Mouse (Mus musculus): Measurements from ENCODE around the gene Fshr.
A peak's percentile ranks its signal among the peaks of the same experiment; 100 is the strongest.
"Not testable (repeated sequence)": the region's sequence is repeated elsewhere in the genome, so short reads cannot be mapped to it uniquely, and the experiment has no call there.

Fshr gene

GRCm38 (mm10) chr17:89200575-89200974 is at the start of gene Fshr:
Fshr (minus strand) TSS chr17:89200675.
- no peak for DNase-seq (ENCODE audit: low spot score)

- DNase-seq (ENCODE audit: low spot score) = no peak
Observed at GRCm38 (mm10) chr17:89202181-89202580, 1.7 kb upstream of the Fshr start.

- DNase-seq (ENCODE audit: low spot score) = no peak
Observed at GRCm38 (mm10) chr17:89173545-89173944, 26.9 kb downstream of the Fshr start.

- DNase-seq (ENCODE audit: low spot score) = no peak
Observed at GRCm38 (mm10) chr17:89164773-89165172, 35.7 kb downstream of the Fshr start.

- no peak for DNase-seq (ENCODE audit: low spot score)
Observed at GRCm38 (mm10) chr17:89162475-89162874, 38.0 kb downstream of the Fshr start.

- not testable (repeated sequence) for DNase-seq (ENCODE audit: low spot score)
Observed at GRCm38 (mm10) chr17:89159343-89159742, 41.1 kb downstream of the Fshr start.

- DNase-seq (ENCODE audit: low spot score) = peak; percentile 4
Observed at GRCm38 (mm10) chr17:89144806-89145205, 55.7 kb downstream of the Fshr start.

- DNase-seq (ENCODE audit: low spot score) = no peak
Observed at GRCm38 (mm10) chr17:89120023-89120422, 80.5 kb downstream of the Fshr start.

- no peak for DNase-seq (ENCODE audit: low spot score)
Observed at GRCm38 (mm10) chr17:89119250-89119649, 81.2 kb downstream of the Fshr start.

GRCm38 (mm10) chr17:89113944-89114343 is 86.5 kb downstream of the Fshr start:
- no peak for DNase-seq (ENCODE audit: low spot score)

GRCm38 (mm10) chr17:89100719-89101350 is 99.6 kb downstream of the Fshr start:
- no peak for DNase-seq (ENCODE audit: low spot score)

GRCm38 (mm10) chr17:89099733-89100132 is 100.7 kb downstream of the Fshr start:
- DNase-seq (ENCODE audit: low spot score) = not testable (repeated sequence)

GRCm38 (mm10) chr17:89089692-89090475 is 110.6 kb downstream of the Fshr start:
- no peak for DNase-seq (ENCODE audit: low spot score)

- no peak for DNase-seq (ENCODE audit: low spot score)
Observed at GRCm38 (mm10) chr17:89082897-89083296, 117.6 kb downstream of the Fshr start.

GRCm38 (mm10) chr17:89079706-89080105 is 120.8 kb downstream of the Fshr start:
- DNase-seq (ENCODE audit: low spot score) = no peak

GRCm38 (mm10) chr17:89064327-89065095 is 136.0 kb downstream of the Fshr start:
- DNase-seq (ENCODE audit: low spot score) = no peak

GRCm38 (mm10) chr17:89062348-89062949 is 138.0 kb downstream of the Fshr start:
- DNase-seq (ENCODE audit: low spot score) = no peak

- DNase-seq (ENCODE audit: low spot score) = peak; percentile 16
Observed at GRCm38 (mm10) chr17:89051031-89051563, 149.4 kb downstream of the Fshr start.

- no peak for DNase-seq (ENCODE audit: low spot score)
Observed at GRCm38 (mm10) chr17:89049071-89049470, 151.4 kb downstream of the Fshr start.

- DNase-seq (ENCODE audit: low spot score) = no peak
Observed at GRCm38 (mm10) chr17:89046016-89046415, 154.5 kb downstream of the Fshr start.

- peak; percentile 6 for DNase-seq (ENCODE audit: low spot score)
Observed at GRCm38 (mm10) chr17:89036723-89037122, 163.8 kb downstream of the Fshr start.

- DNase-seq (ENCODE audit: low spot score) = no peak
Observed at GRCm38 (mm10) chr17:89036049-89036448, 164.4 kb downstream of the Fshr start.

Measured in layer of hippocampus, adult 11-12 months (tissue).